Mouse (Mus musculus) testis, adult 2 months (tissue): Measurements from ENCODE around the gene Ano8.

Experiments
- CTCF ChIP-seq: fragments of 200-500 bp; IDR thresholded peaks from 2 replicates; pipeline ENCODE4 v1.5.1; 2012; ENCODE audit warnings: low read depth, mild to moderate bottlenecking, inconsistent platforms, low read length, moderate library complexity; ENCODE audit not compliant: control insufficient read depth, insufficient read depth, insufficient replicate concordance
- POLR2A ChIP-seq: fragments of 200-500 bp; IDR thresholded peaks from 2 replicates; pipeline ENCODE4 v1.6.1; 2012; ENCODE audit warnings: low read depth, mild to moderate bottlenecking, inconsistent platforms, low read length, moderate library complexity; ENCODE audit not compliant: control insufficient read depth

- TF ChIP-seq CTCF (0 out of 2 replicates have a peak, but pooled peaks have one; percentile 11), POLR2A (peak; percentile 64)
Measured at GRCm38 (mm10) chr8:71488454-71488853, 2.7 kb upstream of the Ano8 start.
